ENCODE assay signal across 29 mouse cellular contexts in genomic region chr17:11635121-11635520, GRCm38 (mm10).
DNase-seq lines count a peak whose midpoint lies in the region; ATAC-seq and TF ChIP-seq lines count a peak whose summit lies in the region.
"Had no signal": no experiment of that assay in that cellular context is flagged by ENCODE, and none has a peak within 500 bp of the region (broad histone marks: within the 10 kb centered on the region; RNA-seq: fewer than 3 reads in every experiment).

No protein-coding gene starts in this region.

- TF ChIP-seq CTCF in lung, postnatal 0 days (IDR thresholded peaks at IDR 0.05) = no peak
- TF ChIP-seq CTCF in intestine, postnatal 0 days (IDR thresholded peaks at IDR 0.05; ENCODE audit: low read depth) = no peak

- no peaks in the 10 kb centered on the region for H3K27me3 ChIP-seq in lung, postnatal 0 days (replicated peaks; ENCODE audit: insufficient read depth, low read length)
- no peaks in the 10 kb centered on the region for H3K27me3 ChIP-seq in midbrain, embryonic 11.5 days (ENCODE audit: control insufficient read depth, insufficient read depth, low read length)
- H3K27me3 ChIP-seq in midbrain, embryonic 15.5 days (replicated peaks) = no peaks in the 10 kb centered on the region
- no peaks in the 10 kb centered on the region for H3K27me3 ChIP-seq in intestine, postnatal 0 days (replicated peaks; ENCODE audit: control insufficient read depth, insufficient read depth, low read length)
- H3K27me3 ChIP-seq: CH12.LX; embryonic facial prominence, embryonic 13.5 days; embryonic facial prominence, embryonic 15.5 days; forebrain, embryonic 12.5 days; Patski had no signal

- 91% methylated on average over 11 of the region's 11 CpGs for WGBS in lung, postnatal 0 days
- 93% methylated on average over 11 of the region's 11 CpGs for WGBS in midbrain, embryonic 11.5 days
- 97% methylated on average over 11 of the region's 11 CpGs for WGBS in midbrain, embryonic 15.5 days
- 91% methylated on average over 11 of the region's 11 CpGs for WGBS in intestine, postnatal 0 days

- no peak for TF ChIP-seq EP300 in lung, postnatal 0 days (IDR thresholded peaks at IDR 0.05)

- no peaks in the 10 kb centered on the region for H3K9me3 ChIP-seq in lung, postnatal 0 days (ENCODE audit: low read length)
- no peaks in the 10 kb centered on the region for H3K9me3 ChIP-seq in midbrain, embryonic 11.5 days (ENCODE audit: control insufficient read depth, low read length)
- no peaks in the 10 kb centered on the region; the same call in 1 of the 2 replicates for H3K9me3 ChIP-seq in midbrain, embryonic 15.5 days
- no peaks in the 10 kb centered on the region for H3K9me3 ChIP-seq in intestine, postnatal 0 days (ENCODE audit: control insufficient read depth)
- H3K9me3 ChIP-seq: embryonic facial prominence, embryonic 13.5 days; embryonic facial prominence, embryonic 15.5 days; forebrain, embryonic 10.5 days; forebrain, embryonic 12.5 days; G1E had no signal

- H3K4me1 ChIP-seq in lung, postnatal 0 days (ENCODE audit: insufficient read depth, low read depth, low read length) = no peaks in the 10 kb centered on the region
- no peaks in the 10 kb centered on the region for H3K4me1 ChIP-seq in midbrain, embryonic 11.5 days (ENCODE audit: control insufficient read depth, insufficient read depth, low read length)
- H3K4me1 ChIP-seq in midbrain, embryonic 15.5 days = no peaks in the 10 kb centered on the region
- H3K4me1 ChIP-seq in intestine, postnatal 0 days (replicated peaks; ENCODE audit: control insufficient read depth, insufficient read depth, low read length) = no peaks in the 10 kb centered on the region
- H3K4me1 ChIP-seq: embryonic facial prominence, embryonic 13.5 days; embryonic facial prominence, embryonic 15.5 days; forebrain, embryonic 10.5 days had no signal

- intact Hi-C loops in heart, postnatal 14 days (cut with DNase I) = no loop called here

- H3K4me3 ChIP-seq in lung, postnatal 0 days (ENCODE audit: low read depth, low read length) = no peak overlapping the region
- no peak overlapping the region for H3K4me3 ChIP-seq in midbrain, embryonic 11.5 days (ENCODE audit: low read depth, low read length)
- no peak overlapping the region for H3K4me3 ChIP-seq in midbrain, embryonic 15.5 days
- H3K4me3 ChIP-seq in intestine, postnatal 0 days (ENCODE audit: low read depth, low read length) = no peak overlapping the region
- H3K4me3 ChIP-seq: embryonic facial prominence, embryonic 13.5 days; embryonic facial prominence, embryonic 15.5 days; erythroblast, embryonic 14.5 days; forebrain, embryonic 10.5 days; forebrain, embryonic 12.5 days had no signal

- no peak overlapping the region for H3K4me2 ChIP-seq in lung, postnatal 0 days (replicated peaks; ENCODE audit: low read depth, low read length)
- H3K4me2 ChIP-seq in midbrain, embryonic 11.5 days = no peak overlapping the region
- no peak overlapping the region for H3K4me2 ChIP-seq in midbrain, embryonic 15.5 days
- no peak overlapping the region for H3K4me2 ChIP-seq in intestine, postnatal 0 days (replicated peaks; ENCODE audit: low read depth)
- H3K4me2 ChIP-seq: embryonic facial prominence, embryonic 13.5 days; embryonic facial prominence, embryonic 15.5 days; forebrain, embryonic 12.5 days had no signal

- no peak for ATAC-seq in lung, postnatal 0 days
- ATAC-seq in midbrain, embryonic 11.5 days (ENCODE audit: low FRiP score) = no peak
- ATAC-seq in midbrain, embryonic 15.5 days (replicated peaks) = no peak
- no peak for ATAC-seq in intestine, postnatal 0 days
- ATAC-seq: CD4-positive, CD25-positive, alpha-beta regulatory T cell, adult 4 months; forebrain, embryonic 14.5 days; Patski had no signal

- H3K27ac ChIP-seq in lung, postnatal 0 days (ENCODE audit: low read length) = no peak overlapping the region
- H3K27ac ChIP-seq in midbrain, embryonic 11.5 days (ENCODE audit: low read depth, low read length) = no peak overlapping the region
- no peak overlapping the region for H3K27ac ChIP-seq in midbrain, embryonic 15.5 days
- H3K27ac ChIP-seq in intestine, postnatal 0 days (ENCODE audit: low read depth, low read length) = no peak overlapping the region
- H3K27ac ChIP-seq: embryonic facial prominence, embryonic 13.5 days; embryonic facial prominence, embryonic 15.5 days; forebrain, embryonic 10.5 days; forebrain, embryonic 12.5 days had no signal

- peak; percentile 63 for DNase-seq in heart, adult 11 months
- no peak for DNase-seq in heart, postnatal 14 days
- peak; percentile 7 for DNase-seq in lung, postnatal 14 days
- DNase-seq in lung, postnatal 0 days (ENCODE audit: low spot score) = no peak
- DNase-seq in midbrain, embryonic 11.5 days (ENCODE audit: low spot score, missing footprints) = peak; percentile 14
- peak; percentile 3 for DNase-seq in R1 (ENCODE audit: low read depth, low spot score)
- DNase-seq: adrenal gland, adult 2 months; adrenal gland, postnatal 10 days; adrenal gland, postnatal 25 days; B cell, adult 2 months; cerebellum, adult 11 months; cerebellum, adult 18-20 months; cerebellum, adult 8-10 months; cerebellum, adult 9-11 months; cerebellum, postnatal 14 days; cerebellum, postnatal 36 days; embryo, embryonic 11 days had no signal

- no peaks in the 10 kb centered on the region for H3K36me3 ChIP-seq in lung, postnatal 0 days (ENCODE audit: insufficient read depth, low read length)
- no peaks in the 10 kb centered on the region for H3K36me3 ChIP-seq in midbrain, embryonic 11.5 days (ENCODE audit: control insufficient read depth, insufficient read depth, low read length)
- H3K36me3 ChIP-seq in midbrain, embryonic 15.5 days (replicated peaks) = no peaks in the 10 kb centered on the region
- no peaks in the 10 kb centered on the region for H3K36me3 ChIP-seq in intestine, postnatal 0 days (ENCODE audit: control insufficient read depth, insufficient read depth)
- H3K36me3 ChIP-seq: embryonic facial prominence, embryonic 13.5 days; embryonic facial prominence, embryonic 15.5 days; forebrain, embryonic 10.5 days; forebrain, embryonic 12.5 days; G1E had no signal

- H3K9ac ChIP-seq in lung, postnatal 0 days (replicated peaks; ENCODE audit: low read depth) = no peak overlapping the region
- H3K9ac ChIP-seq in midbrain, embryonic 11.5 days (ENCODE audit: low read length) = no peak overlapping the region
- no peak overlapping the region for H3K9ac ChIP-seq in midbrain, embryonic 15.5 days
- no peak overlapping the region for H3K9ac ChIP-seq in intestine, postnatal 0 days (ENCODE audit: low read depth, low read length)
- H3K9ac ChIP-seq: embryonic facial prominence, embryonic 13.5 days; embryonic facial prominence, embryonic 15.5 days; forebrain, embryonic 12.5 days had no signal

Comparison
In these comparisons a context has a peak if more than half of its experiments do, and no peak if none do; other contexts are left out.
1. DNase-seq: peak in heart, adult 11 months (single experiment), lung, postnatal 14 days (single experiment), midbrain, embryonic 11.5 days (single experiment) and R1 (single experiment); none in heart, postnatal 14 days (0 of 2) and lung, postnatal 0 days (single experiment).